Mouse (Mus musculus) cortical plate, adult 2 months (tissue): ENCODE data around the gene Sv2b.

Experiments
- CTCF ChIP-seq: fragments of 200-500 bp; IDR thresholded peaks from 2 replicates; pipeline ENCODE4 v1.5.1; 2011; ENCODE audit warnings: mild to moderate bottlenecking, control low read depth, low read length; ENCODE audit not compliant: insufficient read depth; ENCODE audit errors: extremely low read depth
- POLR2A ChIP-seq: fragments of 200-500 bp; IDR thresholded peaks from 2 replicates; pipeline ENCODE4 v1.6.1; 2011; ENCODE audit warnings: mild to moderate bottlenecking, low read length, control low read depth; ENCODE audit not compliant: insufficient read depth; ENCODE audit errors: extremely low read depth

GRCm38 (mm10) chr7:75287237-75287636, 21.8 kb downstream of the Sv2b start:
- TF ChIP-seq POLR2A (no peak), CTCF (no peak)
